Mouse (Mus musculus) naive thymus-derived CD4-positive, alpha-beta T cell, adult 2 months (primary cell): ENCODE results near the gene Otud7a.

Source experiments
- DNase-seq: peaks from one replicate; pipeline ENCODE4 v3.0.0-alpha.2; 2011; ENCODE audit warnings: low read depth

Otud7a gene

DNA sequence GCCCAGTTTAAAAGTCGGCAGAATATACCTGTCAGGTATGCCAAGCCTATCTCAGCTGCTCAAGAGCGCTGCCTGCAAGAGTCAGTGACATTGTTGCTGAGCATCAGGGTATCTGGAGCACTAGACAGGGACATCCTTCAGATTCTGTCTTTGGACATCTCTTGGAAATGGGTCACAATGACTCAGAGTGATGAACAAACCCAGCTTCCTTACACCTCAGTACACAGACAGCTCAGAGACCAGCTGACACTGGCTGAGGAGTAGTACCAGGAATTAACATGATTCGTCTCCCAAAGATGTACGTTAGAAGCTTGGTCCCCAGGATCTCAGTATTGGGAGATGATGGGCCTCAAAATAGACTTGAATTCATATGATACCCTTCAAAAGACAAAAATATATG, 332.8 kb downstream of the Otud7a start:
- no peak for DNase-seq

DNA sequence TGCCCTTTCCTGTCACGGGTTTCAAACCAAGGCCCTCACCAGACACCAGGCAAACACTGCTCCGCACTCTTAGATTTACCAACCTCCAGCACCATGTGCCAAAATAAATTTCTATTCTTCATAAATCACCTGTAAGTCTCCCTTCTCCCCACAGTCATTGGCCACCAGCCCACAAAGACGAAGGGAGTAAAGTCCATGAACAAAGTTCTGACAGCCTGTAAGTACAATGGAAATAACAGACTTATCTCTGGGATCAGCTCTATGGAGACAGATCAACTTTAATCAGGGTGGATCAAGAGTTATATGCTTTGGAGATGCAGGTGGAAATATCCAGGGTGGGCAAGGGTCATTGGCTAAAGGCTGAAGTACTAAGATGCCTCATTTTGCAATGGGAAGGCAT, 336.3 kb downstream of the Otud7a start:
- no peak for DNase-seq

DNA sequence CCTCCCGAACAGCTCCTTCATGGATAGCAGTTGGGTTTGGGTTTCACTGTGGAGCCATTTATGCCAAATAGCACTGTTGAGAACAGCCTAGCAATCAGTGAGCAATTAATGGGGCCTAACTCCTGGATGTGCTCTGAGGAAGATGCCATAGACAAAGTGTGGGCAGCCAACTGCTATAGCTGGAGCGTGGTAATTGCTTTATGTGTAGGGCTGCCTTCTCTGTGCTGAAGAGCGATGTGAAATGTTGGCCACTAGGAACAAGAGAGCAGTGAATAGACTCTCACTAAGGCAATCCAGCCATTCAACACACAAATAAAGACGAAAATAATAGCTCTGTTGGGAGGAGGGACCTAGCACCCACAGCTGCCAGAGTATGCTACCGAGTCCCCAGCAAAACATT, 345.2 kb downstream of the Otud7a start:
- no peak for DNase-seq

DNA sequence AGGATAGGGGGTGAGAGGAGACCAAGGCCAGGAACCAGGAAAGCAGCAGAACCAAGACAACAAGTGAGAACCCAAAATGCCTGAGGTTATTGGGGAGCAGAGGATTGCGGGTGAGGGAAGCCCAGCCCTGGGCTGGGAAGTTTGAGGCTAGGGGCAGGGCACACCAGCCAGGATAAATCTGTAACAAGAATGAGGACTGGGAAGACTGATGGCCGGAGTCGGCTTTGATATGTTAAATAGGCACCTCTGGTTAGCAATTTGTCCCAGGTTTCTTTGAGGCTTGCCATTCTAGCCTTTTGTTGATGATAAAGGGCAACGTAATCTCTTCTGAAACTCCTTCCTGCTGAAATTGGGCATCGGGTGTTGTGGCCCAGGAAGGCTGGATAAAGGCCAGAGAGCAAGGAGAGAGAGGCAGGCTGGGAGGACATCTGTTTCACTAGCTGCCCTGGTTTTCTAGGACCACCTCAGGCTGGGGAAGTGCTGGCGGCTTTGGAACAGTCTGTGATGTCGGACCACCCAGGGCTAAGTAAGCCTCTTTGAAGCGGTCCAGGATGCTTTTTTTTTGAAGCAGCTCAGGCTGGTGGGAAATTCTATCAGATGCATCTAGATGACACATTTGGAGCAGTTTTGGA, 351.6 kb downstream of the Otud7a start:
- no peak for DNase-seq

- no peak for DNase-seq
These were observed 353.9 kb downstream of the Otud7a start for GRCm38 (mm10) chr7:63798446-63798845.

- no peak for DNase-seq
These were observed 354.8 kb downstream of the Otud7a start for GRCm38 (mm10) chr7:63799304-63799703.

DNA sequence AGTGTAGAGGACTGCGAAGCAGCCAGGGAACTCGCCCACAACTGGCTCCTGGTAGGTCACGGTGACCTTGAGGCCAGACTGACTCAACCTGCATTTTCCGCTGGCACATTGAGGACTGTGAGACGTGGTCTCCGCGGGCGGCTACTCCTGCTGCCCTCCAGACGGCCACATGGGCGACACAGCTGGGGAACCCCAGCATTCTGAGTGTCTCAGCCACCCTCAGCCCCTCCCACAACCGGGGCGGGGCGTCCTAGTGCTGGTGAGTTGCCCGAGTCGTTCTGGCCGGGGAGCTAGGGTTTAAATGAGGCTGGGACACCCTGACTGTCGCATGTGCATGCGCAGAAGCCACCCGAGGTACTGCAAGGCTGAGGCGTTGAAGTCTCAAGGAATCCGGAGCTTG, 358.2 kb downstream of the Otud7a start:
- DNase-seq: no peak
